Mouse (Mus musculus) gastrocnemius, adult 8-10 months (tissue): ENCODE results near the gene Cd52. TPM values are rescaled to one million over a fixed set of nuclear protein-coding genes. Genes with fewer than 3 reads are reported as not detected.
A peak's percentile ranks its signal among the peaks of the same experiment; 100 is the strongest.

Source experiments
- DNase-seq, 2 experiments: peaks; one replicate each; pipeline ENCODE4 v3.0.0; 2022; ENCODE audit warnings: low spot score in 2 of 2
- total RNA-seq, 4 experiments: library from RNA; stranded (reverse); gene quantifications; 2 replicates each; pipeline ENCODE4 v1.2.4; 2022

Cd52 gene
- total RNA-seq, 4 experiments from 2014 or later = 0.85 TPM; not detected in 3

GRCm38 (mm10) chr4:134058166-134058715 is 36.6 kb downstream of the Cd52 start:
- no peak for DNase-seq

- no peak for DNase-seq
These were observed 41.3 kb downstream of the Cd52 start, which contains the start of gene Zfp683 for GRCm38 (mm10) chr4:134053538-134053937. Gene Zfp683 (plus strand): TSS chr4:134053838.

DNA sequence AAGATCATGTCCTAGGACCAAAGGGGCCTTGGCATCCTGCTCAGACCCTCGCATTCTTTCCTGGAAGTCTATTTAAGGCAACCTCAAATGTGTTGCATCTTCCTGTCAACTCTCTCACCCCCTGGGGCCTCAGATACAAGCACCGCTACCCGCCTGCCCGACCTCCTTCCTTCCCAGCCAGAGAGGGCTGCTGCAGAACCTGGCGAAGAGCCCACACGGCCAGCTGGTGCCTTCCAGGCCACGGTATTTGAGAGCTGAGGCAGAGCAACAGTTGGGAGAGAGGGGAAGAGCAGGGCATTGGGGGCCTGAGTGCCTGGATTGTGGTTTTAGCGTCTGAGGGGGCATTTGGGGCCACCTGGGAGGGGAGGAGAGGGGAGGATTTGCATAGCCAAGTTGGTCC is 42.3 kb downstream of the Cd52 start:
- DNase-seq = no peak

GRCm38 (mm10) chr4:134051912-134052311 is 43.0 kb downstream of the Cd52 start:
- no peak for DNase-seq

DNA sequence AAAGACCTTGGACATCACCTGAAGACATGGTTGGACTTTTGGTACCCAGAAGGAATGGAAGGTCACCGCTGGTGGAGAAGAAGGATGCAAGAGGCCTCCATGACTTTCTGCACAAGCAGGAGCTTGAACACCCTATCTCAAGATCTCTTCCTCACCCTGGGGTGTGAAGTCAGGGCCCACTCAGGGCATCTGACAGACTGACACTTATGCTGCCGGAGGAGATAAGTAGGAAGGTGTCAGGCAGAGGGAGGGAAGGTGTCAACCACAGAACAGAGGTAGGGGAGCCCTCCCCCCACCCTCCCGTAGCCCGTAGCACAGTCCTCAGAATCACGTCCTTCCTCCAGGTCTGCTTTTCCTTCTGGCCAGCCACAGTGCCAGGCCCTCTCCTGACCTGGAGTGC is 47.2 kb downstream of the Cd52 start:
- DNase-seq = no peak

- no peak for DNase-seq
These were observed 51.8 kb downstream of the Cd52 start for GRCm38 (mm10) chr4:134043041-134043440.

GRCm38 (mm10) chr4:134041317-134042123 is 53.4 kb downstream of the Cd52 start:
- DNase-seq = no peak

GRCm38 (mm10) chr4:134035953-134036352 is 58.9 kb downstream of the Cd52 start:
- DNase-seq = peak in 1 of 2 experiments; percentile 21

Other genes with a start within 250 kb of the Cd52 start
- 1 to 10 TPM; 3.3 to 4.7 (median 4.0) TPM for gene Rps6ka1, start 207.3 kb downstream of the Cd52 start, total RNA-seq
- 10 to 100 TPM; 28.5 to 36.6 (median 31.6) TPM for gene Hmgn2, start 126.4 kb downstream of the Cd52 start, total RNA-seq
- gene Dhdds, start 94.2 kb downstream of the Cd52 start, total RNA-seq = 1 to 10 TPM; 8.0 to 9.1 (median 8.8) TPM
- gene Lin28a, start 76.2 kb downstream of the Cd52 start, total RNA-seq = under 1 TPM; 0.39 to 0.96 (median 0.60) TPM
- not detected for gene Zfp683, start 41.2 kb downstream of the Cd52 start, total RNA-seq
- gene Crybg2, start 34.3 kb downstream of the Cd52 start, total RNA-seq = not detected
- gene Ubxn11, start 7.5 kb upstream of the Cd52 start, total RNA-seq = 1 to 10 TPM; 1.0 to 2.3 (median 1.9) TPM
- gene Sh3bgrl3, start 33.7 kb upstream of the Cd52 start, total RNA-seq = 10 to 100 TPM in 3 of 4 experiments, 1 to 10 TPM in 1; 9.0 to 16.5 (median 13.4) TPM
- gene Cep85, start 92.0 kb upstream of the Cd52 start, total RNA-seq = 10 to 100 TPM; 46.5 to 67.7 (median 55.8) TPM
- not detected for gene Gm7534, start 107.9 kb upstream of the Cd52 start, total RNA-seq
- gene Catsper4, start 132.3 kb upstream of the Cd52 start, total RNA-seq = 1 to 10 TPM in 2 of 4 experiments, under 1 TPM in 2; 0.75 to 1.8 (median 1.1) TPM
- 10 to 100 TPM; 48.7 to 66.3 (median 61.7) TPM for gene Cnksr1, start 143.3 kb upstream of the Cd52 start, total RNA-seq
- gene E130218I03Rik, start 148.6 kb upstream of the Cd52 start, total RNA-seq = under 1 TPM in 1 of 4 experiments, not detected in 3; 0.29 TPM
- 1 to 10 TPM; 5.0 to 7.3 (median 6.1) TPM for gene Zfp593, start 150.5 kb upstream of the Cd52 start, total RNA-seq
- not detected for gene Gm30191, start 151.9 kb upstream of the Cd52 start, total RNA-seq
- 1 to 10 TPM; 1.7 to 2.5 (median 1.8) TPM for gene Grrp1, start 159.0 kb upstream of the Cd52 start, total RNA-seq
- 1 to 10 TPM; 2.5 to 4.1 (median 3.4) TPM for gene Pdik1l, start 192.8 kb upstream of the Cd52 start, total RNA-seq
- 100 to 1,000 TPM; 202 to 681 (median 229) TPM for gene Trim63, start 220.0 kb upstream of the Cd52 start, total RNA-seq
- 10 to 100 TPM in 2 of 4 experiments, 1 to 10 TPM in 2; 3.4 to 20.1 (median 11.8) TPM for gene Slc30a2, start 248.1 kb upstream of the Cd52 start, total RNA-seq